Mouse (Mus musculus) cerebellum, postnatal 4 days (tissue): ENCODE results near the gene Olfr1380.
"Not testable (repeated sequence)": the region's sequence is repeated elsewhere in the genome, so short reads cannot be mapped to it uniquely, and the experiment has no call there.

Experiments
- DNase-seq, 2 experiments: peaks; one replicate each; pipeline ENCODE4 v3.0.0; 2022; ENCODE audit warnings: low spot score in 2 of 2, mixed read lengths in 1 of 2

Olfr1380 gene

GRCm38 (mm10) chr11:49556578-49556977 lies at the start of gene Olfr1380:
Olfr1380 (plus strand) TSS chr11:49556878.
- DNase-seq: not testable (repeated sequence)

GRCm38 (mm10) chr11:49518086-49518485 lies 38.6 kb upstream of the Olfr1380 start:
- no peak for DNase-seq

- DNase-seq: no peak
Observed at GRCm38 (mm10) chr11:49519348-49519747, 37.3 kb upstream of the Olfr1380 start, which contains the start of gene Olfr1383. Olfr1383 (plus strand) TSS chr11:49519648.

DNA sequence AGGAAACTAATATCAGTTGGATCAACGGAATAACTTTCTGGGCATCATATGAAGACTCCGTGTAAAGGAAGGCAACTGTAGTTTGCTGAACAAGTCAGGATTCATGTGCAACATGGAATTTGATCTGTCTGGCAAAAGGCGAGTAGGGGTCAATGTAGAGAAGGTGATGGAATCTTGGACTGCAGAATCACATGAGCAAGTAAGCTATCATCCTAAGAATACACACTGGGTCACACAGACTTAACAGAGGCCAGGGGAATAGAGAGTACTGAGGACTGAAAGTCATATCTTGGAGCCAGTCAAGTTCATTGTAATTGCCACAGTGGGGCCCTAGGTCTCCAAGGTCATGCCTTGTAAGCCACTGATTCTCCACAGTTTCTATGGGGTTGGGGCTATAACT lies 28.7 kb upstream of the Olfr1380 start, which contains the start of gene Olfr1382:
Olfr1382 (plus strand) TSS at position 301 of the 400 bp plus-strand sequence.
- DNase-seq: no peak

DNA sequence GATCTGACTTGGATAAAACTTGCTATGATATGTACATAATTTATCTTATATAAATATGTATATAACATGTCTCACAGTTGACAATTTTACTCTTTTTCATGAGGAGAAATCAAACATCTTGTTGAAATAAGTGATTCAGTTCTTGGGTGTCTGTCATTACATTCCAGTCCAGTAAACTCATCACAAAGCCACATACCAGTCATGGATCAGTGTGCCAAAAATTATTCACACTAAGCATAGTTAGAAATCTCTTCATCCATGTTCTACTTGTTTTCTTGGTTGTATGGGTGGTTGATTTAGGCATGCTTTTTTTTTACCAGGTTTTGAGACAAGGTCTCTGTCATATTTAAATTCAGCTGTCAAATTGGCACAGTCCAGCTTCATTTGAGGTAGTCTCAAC lies 23.9 kb upstream of the Olfr1380 start:
- DNase-seq: no peak

GRCm38 (mm10) chr11:49536631-49537030 lies 20.0 kb upstream of the Olfr1380 start:
- DNase-seq: not testable (repeated sequence)

- DNase-seq: not testable (repeated sequence)
Observed at GRCm38 (mm10) chr11:49543149-49543548, 13.5 kb upstream of the Olfr1380 start, which contains the start of gene Olfr1381. Olfr1381 (plus strand) TSS chr11:49543449.

DNA sequence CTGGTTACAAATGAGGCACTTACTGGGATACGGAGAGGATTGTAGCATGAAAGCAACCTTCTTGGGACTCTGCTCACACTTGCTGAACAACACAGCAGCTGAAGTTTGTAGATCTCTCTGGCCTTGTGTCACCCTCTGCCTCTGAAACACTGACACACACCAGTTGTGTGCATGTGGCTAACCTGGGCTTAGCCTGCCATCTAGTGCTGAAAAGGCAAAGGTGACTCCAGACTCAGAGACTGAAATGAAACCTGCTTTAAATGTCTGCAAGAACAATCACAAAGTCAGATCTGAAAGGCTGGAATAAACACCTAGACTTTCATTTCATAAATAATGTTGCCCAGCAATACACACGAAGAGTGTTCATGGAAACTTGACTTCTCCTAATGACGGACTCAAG lies 2.6 kb upstream of the Olfr1380 start:
- not testable (repeated sequence) for DNase-seq

- DNase-seq: not testable (repeated sequence)
Observed at GRCm38 (mm10) chr11:49575054-49575453, 18.4 kb downstream of the Olfr1380 start.

DNA sequence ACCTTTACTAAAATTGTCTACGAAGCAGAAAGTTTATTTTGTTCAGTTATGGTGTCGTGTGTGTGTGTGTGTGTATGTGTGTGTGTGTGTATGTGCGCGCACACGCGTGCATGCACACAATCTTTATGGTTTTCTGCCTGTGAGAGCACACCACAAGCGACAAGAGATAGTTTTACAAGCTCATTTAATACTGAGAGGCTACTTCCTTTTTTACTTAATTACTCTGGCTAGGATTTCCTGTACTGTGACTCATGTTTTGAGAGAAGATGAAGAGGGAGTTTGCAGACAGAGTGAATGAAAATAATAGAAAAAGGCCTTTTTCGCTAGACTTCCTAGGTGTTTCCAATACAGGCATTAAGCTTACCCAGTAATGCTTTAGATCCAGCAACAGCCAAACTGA lies 23.8 kb downstream of the Olfr1380 start:
- not testable (repeated sequence) for DNase-seq

DNA sequence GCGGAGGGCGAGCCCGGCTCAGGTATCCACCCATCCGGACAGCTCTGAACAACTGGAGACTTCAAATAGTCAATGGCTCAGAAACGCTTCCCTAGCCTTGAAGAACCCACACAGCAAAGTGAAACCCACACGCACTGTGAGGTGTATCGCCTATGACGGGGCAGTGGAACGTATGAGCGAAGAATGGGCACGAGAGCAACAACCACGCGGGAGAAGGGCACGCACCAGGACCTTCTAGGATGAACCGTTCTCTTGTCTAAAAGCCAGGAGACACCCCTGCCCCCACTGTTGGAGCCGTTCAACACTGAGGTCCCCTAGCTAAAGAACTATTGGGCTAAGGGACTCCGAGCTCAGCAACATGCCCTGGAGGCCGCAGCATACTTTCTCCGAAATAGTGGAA lies 33.5 kb downstream of the Olfr1380 start:
- no peak for DNase-seq

DNA sequence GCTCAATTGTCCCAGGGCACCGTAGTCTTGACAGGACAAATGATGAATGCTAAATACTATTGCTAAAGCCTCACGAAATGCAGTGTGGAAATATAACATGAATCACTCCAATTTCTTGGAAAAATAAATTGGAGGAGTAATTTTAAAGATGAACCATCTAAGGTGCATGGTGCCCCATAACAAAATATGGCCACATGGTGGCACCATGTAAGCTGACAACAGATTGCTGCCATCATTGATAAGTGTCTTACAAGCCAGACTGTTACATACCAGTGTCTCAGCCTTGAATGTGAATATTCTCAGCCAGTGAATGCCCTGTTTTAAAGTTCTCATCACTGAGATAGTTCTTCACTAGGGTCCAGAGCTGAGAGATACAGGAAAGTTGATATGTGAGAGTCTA lies 40.5 kb downstream of the Olfr1380 start:
- not testable (repeated sequence) for DNase-seq

DNA sequence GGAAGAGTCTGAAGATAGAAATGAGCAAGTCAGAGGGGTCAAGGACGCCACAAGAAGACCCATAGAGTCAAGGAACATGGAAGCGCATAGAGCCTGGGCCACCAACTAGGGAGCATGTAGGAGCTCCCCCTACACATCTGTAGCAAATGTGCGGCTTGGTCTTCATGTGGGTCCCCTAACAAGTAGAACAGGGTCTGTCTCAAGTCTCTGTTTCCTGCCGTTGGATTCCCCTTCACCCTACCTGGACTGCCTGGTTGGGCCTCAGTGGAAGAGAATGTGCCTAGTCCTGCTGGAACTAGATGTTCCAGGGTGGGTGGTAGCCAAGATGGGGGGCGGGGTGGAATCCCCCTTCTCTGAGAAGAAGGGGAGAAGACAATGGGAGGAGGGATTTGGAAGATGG lies 51.6 kb downstream of the Olfr1380 start:
- DNase-seq: not testable (repeated sequence)

GRCm38 (mm10) chr11:49608938-49609867 lies 52.5 kb downstream of the Olfr1380 start, which contains the start of gene Flt4:
Flt4 (plus strand) TSS chr11:49609263.
- not testable (repeated sequence) for DNase-seq

DNA sequence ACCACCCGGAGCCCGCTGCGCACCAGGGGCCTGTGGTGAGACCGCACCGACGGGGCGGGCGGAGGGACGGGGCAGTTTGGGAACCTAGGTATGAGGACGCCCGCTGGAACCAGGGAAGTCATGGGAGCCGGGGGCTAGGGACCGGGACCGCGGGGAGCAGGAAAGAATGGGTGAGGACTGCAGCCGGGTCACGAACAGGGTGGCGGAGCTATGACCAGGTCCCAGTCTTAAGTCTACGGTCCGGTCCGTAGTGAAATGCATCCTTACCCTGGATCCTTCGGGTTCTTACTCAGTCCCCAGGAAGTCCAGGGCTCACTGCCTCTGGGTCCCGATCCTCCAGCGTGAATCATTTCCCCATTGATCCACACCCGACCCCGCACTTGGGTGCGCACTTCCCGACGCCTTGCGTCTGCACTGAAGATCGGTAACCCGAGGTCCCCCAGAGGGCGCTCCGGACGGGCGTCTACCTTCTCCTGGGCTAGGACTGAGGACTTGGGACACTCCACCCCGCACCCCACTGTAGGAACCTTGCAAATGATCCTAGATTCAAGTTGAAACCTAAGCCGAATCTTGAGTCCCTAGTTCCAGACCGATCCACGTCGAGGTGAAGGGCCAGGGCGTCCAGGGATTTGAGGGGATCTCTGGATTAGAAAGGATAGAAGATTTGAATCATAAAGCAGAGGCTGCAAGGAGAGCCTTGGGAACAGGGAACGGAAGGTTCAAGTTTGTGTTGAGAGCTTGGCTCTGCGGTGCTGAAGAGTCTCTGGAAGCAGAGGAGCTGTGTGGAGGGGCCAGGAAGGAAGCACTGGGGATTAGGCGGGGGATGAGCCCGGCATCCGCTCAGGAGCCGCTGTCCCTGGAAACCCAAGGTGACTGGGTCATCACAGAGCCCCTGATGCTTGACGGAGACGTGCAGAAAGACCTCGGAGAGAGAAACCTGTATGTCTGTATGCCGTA lies 53.5 kb downstream of the Olfr1380 start:
- DNase-seq: not testable (repeated sequence)

GRCm38 (mm10) chr11:49611349-49611748 lies 54.7 kb downstream of the Olfr1380 start:
- not testable (repeated sequence) for DNase-seq

GRCm38 (mm10) chr11:49612154-49612553 lies 55.5 kb downstream of the Olfr1380 start:
- DNase-seq: no peak

- DNase-seq: no peak
Observed at GRCm38 (mm10) chr11:49613349-49613748, 56.7 kb downstream of the Olfr1380 start.
